Mouse (Mus musculus) right cerebral cortex, adult 18-20 months (tissue): ENCODE data around the gene Ddah2.

Experiments
- DNase-seq: peaks from one replicate; pipeline ENCODE4 v3.0.0; 2022; ENCODE audit warnings: mixed read lengths

The Ddah2 gene

DNA sequence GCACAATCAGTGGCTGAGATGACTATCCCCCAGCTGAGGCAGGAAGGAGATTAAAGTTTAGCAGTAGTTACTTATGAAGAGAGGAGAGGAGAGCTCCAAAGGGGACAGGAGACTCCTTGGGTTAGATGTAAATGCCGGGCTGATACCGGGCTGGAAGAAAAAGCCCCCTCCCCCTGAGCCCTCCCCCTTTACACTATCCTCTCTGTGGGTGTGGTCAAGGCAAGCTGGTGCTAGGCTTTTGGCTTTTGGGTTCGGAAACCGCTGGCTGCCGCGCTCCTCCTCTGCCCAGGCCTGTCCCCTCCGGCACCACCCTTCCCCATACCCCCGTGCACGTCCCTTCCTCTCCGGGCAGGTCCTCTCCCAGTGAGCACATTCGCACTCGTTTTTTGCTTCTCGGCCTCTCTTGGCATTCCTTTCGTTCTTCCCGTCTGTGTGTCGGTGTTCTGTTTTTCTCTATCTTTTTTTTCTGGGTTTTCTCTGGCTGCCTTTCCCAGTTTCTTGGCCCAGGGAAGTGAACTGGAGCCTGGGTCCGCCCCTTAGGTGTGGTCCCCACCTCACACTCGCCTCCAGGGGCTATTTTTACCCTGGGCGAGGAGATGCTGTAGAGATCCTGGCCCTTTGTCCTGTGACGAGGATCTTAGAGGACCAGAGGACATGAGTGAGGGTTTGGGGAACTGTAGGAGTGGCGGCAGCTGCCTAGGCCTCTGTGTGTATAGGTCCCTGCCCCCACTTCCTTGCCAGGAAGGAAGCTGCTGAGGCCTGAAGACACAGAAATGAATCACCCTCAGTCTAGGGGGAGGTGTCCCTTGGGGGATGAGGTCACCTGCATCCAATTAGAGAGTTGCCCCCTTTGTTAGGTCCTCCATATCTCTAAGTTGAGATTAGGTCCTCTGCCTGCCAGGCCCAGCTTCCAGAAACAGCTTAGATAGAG is 7.4 kb upstream of the Ddah2 start:
- no peak for DNase-seq

DNA sequence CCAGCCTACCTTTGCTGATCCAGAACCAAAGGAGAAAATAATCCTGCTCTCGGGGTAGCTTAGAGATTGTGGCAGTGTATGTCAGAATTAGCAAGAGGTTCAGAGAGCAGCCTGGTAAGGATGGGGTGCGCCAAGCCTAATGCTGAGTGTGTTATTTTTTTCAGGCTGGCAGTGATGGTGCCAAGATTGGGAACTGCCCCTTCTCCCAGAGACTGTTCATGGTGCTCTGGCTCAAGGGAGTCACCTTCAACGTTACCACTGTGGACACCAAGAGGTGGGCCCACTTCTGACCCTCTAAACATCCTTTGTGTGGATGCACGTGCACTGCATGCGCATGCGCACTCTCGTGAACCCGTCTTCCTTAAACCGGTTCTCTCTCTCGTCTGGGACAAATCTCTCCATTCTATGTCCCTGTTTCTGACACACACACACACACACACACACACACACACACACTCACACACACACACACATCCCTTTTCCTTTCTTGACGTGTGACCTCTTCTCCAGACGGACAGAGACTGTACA is 6.5 kb upstream of the Ddah2 start:
- DNase-seq = no peak

DNA sequence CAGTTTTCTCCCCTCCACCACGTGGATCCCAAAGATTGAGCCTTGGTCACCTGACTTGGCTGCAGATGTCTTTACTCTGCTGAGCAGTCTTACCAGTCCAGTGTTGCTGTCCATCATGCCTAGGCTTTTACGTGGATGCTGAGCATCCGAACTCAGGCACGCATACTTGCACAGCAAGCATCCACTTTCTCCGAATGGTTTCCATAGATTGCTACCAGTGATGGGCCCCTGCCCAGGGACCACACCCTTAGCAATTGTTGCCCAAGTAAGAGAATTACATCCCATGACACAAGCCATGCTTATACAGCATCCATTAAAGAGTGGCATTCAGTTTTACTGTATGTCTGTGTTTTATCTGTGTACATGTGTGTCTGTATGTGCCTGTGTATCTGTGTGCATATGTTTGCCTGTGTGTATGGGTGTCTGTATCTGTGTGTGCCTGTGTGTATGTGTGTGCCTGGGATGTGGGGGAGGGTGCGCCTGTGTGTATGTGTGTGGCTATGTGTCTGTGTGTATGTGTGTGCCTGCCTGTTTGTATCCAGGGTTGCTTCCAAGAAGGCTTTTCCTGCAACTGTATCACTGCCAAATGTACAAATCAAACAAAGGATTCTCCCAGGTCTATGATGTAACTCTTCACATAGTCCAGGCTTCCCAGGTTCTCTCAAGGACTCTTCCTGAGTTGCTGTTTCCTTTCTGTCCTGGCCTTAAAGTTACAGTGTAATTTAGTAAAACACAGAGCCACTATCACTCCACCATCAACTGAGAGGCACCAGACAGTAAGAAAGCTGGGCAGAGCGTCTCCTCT is 2.9 kb upstream of the Ddah2 start:
- DNase-seq = no peak

DNA sequence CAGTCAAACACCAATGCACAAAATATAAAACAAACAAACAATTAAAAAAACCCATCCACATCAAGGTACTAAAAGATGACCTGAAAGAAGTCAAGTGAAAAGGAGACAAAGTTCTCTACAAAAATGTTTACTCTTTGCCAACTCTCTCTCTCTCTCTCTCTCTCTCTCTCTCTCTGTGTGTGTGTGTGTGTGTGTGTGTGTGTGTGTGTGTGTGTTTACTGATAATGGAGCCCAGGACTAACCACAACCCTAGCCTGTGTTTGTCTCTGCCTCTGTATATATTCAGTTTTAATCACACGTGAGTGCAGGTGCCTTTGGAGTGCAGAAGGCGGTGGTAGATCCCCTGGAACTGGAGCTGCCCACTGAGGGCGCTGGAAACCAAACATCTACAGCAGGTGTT is 1.7 kb upstream of the Ddah2 start:
- DNase-seq = no peak

DNA sequence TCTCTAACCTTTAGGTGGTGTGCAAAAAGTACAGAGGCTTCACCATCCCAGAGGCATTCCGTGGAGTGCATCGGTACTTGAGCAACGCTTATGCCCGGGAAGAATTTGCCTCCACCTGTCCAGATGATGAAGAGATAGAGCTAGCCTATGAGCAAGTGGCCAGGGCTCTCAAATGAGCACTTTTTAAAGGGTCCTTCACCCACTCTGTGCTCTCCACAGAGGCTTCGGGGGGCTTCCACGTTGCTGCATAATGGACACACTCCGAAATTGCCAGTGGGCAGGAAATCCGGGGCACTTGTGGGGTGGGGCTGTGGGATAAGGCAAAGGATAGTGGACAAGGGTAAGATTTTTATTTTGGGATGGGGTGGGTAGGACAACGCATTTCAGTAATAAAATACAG is 519 bp upstream of the Ddah2 start:
- no peak for DNase-seq

DNA sequence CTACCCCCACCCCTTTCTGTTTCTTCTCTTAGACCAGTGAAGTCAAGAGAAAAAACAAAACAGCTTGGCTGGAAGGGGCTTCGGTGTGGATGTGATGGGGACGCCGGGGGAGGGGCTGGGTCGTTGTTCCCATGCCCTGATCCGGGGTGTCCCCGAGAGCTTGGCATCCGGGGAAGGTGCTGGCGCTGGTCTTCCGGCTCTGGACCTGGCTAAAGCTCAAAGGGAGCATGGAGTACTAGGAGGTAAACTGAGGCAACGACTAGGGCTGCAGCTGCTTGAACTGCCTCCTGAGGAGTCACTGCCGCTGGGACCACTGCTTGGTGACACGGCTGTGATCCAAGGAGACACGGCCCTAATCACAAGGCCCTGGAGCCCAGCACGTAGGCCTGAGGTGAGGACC is 1.2 kb downstream of the Ddah2 start:
- no peak for DNase-seq

DNA sequence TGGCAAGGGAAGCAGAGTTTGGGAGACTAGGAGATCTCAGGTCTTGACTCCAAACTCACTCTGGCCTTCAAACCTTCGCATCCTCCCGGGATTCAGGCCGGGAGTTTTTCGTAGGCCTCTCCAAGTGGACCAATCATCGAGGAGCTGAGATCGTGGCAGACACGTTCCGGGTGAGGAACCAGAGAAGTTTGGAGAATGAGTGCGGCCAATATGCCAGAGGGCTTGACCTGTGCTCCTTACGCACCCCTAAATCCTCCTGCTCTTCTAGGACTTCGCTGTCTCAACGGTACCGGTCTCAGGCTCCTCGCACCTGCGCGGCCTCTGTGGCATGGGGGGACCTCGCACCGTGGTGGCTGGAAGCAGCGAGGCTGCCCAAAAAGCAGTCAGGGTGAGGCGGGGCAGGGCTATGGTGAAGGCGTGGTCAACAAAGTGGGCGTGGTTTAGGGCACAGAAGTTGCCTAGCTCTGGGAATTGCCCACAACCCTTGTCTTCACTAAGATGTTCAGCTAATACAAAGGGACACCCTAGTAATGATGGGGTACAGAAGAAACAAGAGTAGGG is 2.0 kb downstream of the Ddah2 start:
- no peak for DNase-seq

DNA sequence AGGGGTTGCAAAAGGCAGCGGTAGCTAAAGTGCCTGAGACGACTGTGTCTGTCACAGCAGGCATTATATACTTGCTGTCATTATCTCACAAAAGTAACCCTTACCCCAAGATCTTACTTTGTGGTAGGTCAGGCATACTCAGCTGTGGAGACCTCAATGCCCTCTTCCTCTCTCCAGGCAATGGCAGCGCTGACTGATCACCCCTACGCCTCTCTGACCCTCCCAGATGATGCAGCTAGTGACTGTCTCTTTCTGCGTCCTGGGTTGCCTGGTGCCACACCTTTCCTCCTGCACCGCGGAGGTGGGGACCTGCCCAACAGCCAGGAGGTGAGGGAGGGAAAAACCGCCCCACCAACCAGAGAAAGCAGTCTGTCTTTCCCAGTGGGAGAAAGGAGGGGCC is 2.5 kb downstream of the Ddah2 start:
- DNase-seq = no peak

DNA sequence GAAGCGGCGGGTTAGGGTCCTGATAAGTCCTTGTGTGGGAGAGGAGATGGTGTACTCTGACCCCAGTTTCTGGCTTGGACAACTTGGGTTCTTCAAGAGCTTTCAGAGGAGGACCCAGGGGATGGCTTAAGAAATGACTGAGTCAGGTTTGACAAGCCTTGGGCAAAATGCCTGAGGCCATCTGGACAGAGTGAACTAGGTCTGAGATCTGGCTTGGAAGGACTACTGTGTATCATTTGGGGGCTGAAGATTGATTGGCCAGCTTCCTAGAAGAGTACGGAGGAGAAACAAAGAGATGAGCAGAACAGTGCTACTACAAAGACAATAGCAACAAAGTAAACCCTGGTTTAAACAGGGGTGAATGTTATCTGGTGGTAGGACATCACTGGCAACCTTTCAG is 4.6 kb downstream of the Ddah2 start:
- no peak for DNase-seq

DNA sequence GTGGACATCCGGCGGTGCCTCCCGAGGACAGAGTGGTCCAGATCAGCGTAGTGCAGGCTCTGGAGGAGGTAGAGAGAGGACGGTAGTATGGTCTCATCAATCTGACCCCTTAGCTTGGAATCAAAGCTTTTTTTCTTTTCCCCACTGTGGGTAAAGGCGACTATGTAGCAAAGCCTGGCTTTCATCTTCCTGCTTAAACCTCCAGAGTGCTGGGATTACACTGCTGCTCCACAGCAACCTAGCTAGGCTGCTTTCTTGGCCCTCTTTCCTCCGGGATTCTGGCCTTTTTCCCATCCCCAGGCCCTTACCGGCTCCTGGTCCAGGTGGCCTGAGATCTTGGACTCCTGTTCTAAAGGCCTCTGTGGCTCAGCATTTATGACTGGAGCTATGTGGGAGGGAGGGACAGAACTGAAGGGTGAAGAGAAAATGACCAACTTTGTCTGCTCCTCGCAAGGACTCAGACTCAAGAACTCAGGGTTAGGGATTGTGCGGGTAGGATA is 5.6 kb downstream of the Ddah2 start:
- no peak for DNase-seq

DNA sequence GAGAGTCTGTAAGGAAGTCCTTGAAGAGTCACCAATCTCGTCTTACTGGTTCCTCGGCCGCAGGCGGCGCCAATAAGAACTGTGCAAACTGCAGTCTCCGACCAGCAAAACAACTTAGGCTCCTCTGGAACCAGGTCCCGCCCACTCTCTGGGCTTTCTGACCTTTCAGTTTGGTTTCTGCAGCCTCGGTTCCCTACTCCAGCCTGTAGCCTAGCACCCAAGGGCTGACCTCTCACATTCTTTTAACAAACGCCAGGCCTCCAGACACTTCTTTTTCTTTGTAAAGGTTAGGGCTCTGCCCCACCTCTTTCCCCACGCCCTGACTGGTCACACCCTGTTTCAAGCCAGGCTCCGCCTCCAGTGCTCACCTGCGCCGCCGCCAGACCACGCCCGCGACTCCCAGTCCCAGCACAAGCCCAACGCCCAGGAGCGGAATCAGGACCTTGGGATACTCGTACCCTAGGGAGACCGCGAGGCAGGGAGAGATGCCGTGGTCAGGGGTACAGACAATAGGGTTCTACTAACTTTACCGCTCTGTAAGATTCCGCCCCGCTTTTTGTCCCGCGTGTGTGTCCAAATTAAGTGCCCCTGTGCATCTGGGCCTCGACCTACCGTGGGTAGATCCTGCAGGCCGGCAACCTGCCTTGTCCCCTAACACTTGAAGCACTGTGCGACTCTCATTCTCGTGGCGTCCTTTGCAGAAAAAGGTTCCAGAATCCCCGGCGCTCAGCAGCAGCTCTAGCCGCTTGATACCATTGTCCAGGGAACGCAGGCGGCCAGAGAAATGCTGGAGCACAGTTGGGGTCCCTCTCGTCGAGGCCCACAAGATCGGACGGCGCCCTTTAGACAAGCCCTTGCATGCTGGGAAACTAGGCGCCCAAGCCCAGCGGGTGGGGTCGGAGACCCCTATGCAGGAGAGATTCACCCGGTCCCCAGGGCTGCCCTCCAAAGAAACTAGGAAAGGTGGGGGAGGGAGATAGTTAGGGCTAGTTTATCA is 6.4 kb downstream of the Ddah2 start, which contains the start of gene Ly6g6c:
Gene Ly6g6c (plus strand): TSS at position 438 of the 997 bp plus-strand sequence.
- DNase-seq = no peak

DNA sequence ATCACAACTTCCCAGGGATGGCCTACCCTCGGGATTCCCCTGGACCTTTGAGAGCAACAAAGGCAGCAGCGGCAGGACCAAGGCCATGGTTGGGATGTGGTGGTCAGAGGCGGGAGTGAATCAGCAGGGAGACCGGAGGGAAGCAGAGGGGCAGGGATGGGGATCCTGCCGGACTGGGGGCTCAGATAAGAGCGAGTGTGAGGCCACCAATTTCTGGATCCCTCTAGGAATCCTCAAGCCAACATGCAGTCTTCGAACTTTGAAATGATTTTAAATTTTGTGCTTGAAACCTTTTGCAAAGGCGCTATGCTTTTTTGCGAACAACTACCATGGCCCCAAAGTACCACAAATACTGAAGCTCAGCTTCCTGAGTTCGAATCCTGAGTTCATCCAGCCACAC is 7.2 kb downstream of the Ddah2 start, which contains the start of gene Mpig6b:
Gene Mpig6b (minus strand): TSS at position 101 of the 400 bp plus-strand sequence.
- no peak for DNase-seq

DNA sequence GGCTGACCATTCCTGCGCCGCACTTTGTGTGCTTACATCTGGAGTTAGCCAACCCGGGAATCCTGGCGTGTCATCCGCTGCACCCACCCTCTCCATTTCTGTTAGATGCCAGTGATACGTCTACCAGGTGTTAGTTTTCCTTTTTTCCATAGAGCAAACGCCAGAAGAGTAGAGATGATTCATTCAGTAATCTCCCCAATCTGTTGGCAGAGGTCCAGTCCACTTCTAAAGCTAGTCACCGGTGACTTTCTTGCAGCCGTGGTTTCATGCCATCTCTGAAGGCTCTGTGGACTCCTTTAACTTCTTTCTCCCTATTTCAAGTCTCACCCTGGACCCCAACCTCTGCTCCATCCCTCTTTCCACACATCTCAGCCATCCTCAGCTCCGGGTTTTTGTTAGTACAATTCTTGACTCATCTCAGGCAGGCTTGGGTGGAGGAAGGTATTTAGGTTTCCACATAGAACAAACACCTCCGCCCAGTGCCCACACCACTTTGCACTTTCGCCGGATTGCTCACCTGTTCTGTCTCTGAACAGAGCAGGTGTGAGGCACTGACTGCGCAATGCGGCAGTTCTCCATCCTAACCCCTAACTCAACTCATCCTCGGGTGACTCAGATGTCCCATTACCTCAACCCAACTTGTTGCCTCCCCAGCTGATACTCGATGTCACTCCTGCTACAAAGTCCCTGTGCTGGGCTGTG is 9.5 kb downstream of the Ddah2 start:
- no peak for DNase-seq

DNA sequence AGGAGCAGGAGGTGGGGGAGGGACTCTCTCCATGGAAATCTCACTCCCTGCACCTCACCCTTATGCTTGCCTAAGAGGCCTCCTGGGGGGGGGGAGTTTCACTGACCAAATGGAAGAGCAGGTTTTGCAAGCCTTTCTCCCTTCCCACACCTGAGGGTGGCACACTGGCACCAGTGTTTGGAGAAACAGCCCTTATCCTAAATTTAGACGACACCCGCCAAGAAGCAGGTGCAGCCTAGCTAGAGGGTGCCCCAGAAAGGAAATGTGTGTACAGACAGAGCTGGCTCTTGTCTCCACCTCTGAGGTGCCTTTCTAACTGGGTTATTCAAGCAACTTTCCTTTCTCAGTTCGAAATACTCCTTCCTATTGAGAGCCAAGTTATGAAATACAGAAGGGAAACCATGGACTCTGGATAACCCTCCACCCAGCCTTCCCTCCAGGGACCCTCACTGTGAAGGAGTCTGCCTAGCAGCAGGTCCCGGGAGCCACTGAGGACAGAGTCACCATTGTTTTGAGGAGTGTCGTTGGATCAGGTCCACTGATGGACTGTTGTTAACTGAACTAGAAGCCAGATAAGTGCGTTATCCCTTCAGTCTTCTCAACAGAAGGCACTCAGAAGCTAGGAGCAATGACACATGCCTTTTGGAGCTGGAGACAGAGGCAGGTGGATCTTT is 11.9 kb downstream of the Ddah2 start:
- DNase-seq = no peak

DNA sequence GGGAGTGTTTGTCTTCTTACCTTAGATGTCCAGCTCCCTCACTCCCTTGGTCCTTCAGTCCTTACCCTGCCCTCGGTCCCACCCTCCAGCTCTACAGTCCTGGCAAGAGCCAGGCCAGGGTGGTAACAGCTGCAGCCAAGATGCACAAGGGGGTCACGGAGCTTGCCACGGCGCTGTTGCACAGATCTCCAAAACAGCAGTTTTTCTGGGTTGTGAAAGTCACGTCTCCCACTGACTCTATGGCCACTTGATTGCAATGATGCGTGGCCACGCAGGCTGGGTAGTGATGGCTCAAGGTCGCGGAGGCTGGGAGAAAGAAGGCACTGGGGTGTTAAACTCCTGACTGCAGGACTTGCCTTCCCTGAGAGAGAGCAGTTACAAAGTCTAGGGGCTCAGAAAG is 12.6 kb downstream of the Ddah2 start:
- no peak for DNase-seq

DNA sequence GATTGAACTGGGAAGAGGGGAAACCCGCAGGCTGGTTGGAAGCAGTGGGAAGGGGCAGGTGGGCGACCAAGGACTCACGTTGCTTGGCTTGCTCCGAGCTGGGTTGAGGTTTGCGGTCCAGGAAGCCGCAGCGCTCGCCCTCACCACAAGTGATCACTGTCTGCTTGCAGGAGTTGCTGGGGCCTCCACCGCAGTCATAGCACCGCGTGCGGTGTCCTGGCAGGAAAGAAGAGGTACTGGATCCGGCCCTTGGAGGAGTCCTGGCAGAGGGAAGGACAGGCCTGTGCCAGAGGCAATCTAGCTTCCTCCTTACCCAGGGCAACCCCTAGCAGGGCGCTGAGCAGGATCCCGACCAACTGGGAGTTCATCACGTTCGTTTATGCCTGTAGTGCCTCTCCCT is 15.3 kb downstream of the Ddah2 start:
- DNase-seq = no peak

DNA sequence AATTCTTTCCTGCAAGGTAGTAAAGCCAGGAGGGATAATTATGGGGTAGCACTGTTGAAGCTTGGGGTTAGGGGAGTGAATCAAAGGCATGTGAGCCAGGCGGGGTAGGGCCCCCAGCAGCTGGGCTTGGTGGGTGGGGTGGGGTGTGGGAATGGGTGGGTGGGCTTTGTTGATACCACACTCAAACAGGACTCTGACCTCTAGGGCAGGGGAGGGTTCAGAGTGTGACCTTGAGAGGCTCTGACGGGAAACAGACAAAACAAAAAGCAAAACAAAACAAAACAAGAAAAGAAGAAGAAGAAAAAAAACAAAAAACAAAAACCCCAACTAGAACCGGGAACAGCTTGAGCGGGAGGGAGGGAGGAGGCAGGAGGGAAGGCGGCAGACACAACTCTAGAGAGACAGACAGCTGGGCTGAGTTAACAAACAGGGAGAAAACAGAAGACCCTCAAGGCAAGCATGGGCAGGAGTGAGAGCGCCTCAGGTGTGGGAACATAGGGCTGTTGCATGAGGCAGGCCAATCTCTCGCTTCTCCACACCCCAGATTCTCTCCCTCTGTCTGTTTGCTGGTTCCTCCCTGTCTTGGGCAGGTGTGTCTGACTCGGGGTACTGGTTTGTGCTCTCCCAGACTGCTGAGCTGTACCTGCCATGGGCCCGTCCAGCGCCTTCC is 17.8 kb downstream of the Ddah2 start, which contains the start of gene Ly6g6e:
Gene Ly6g6e (plus strand): TSS at position 396 of the 670 bp plus-strand sequence.
- DNase-seq = no peak

DNA sequence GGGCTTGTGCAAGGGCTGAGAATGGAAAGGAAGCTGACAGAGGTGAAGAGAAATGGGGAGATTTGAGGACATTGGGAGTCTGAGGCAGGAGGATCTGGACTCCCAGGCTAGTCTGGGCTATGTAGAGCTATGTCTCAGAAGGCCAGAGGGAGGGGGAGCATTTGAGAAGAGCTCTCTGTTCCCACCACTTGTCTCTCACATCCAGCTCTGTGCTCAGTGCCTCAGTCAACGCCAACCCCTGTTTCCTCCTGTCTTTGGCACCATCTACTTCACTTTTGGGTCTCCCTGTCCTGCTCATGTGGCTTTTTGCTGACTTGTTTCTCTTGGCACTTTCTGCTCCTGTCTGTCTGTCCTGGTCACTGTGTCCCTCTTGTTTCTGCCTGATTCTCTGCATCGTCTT is 18.4 kb downstream of the Ddah2 start:
- DNase-seq = no peak

DNA sequence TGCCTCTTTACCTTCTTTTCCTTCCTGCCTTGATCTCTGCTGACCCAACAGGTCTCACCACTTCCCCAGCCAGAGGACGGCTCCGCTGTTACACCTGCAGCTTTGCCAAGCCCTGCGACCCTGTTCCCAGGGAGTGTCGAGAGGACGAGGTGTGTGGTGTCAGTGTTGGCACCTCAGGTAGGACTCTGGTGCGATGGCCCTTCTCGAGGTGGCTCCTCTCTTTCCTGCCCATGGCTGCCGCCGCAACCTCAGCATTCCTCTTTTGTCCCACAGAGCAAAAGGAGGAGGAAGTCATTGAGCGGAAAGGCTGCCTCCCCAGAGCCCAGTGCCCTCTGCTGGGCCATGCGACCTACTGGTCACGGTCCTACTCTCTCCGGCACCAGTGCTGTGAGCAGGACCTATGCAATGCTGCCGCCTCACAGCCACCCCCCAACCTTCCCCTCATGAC is 19.0 kb downstream of the Ddah2 start, which contains the start of gene Ly6g6d:
Gene Ly6g6d (minus strand): TSS at position 280 of the 448 bp plus-strand sequence.
- no peak for DNase-seq

DNA sequence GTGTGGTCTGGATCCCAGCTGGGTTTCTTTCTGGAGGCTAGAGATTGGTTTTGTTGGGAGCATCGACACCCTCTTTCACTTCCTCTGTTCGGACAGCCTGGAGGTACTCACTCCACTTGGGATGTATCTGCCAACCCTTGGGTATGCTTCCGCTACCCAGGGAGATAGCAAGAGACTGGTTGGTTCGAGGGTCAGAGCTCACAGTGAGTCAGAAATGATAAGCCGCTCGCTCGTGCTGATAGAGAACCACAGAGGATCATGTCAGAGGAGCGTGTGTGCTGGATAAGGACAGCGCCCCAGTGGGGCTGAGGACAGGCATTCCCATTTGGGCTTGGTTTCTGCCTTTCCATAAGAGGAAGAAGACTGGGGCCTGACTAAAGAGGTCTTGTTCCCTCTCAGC is 20.9 kb downstream of the Ddah2 start:
- no peak for DNase-seq
